Mouse (Mus musculus): ENCODE results near the gene Dpp7. TPM values are rescaled to one million over a fixed set of nuclear protein-coding genes. Genes with fewer than 3 reads are reported as not detected.

Gene Dpp7
- total and polyA plus RNA-seq, 3 experiments: 16.2 to 21.0 (median 20.9) TPM

DNA sequence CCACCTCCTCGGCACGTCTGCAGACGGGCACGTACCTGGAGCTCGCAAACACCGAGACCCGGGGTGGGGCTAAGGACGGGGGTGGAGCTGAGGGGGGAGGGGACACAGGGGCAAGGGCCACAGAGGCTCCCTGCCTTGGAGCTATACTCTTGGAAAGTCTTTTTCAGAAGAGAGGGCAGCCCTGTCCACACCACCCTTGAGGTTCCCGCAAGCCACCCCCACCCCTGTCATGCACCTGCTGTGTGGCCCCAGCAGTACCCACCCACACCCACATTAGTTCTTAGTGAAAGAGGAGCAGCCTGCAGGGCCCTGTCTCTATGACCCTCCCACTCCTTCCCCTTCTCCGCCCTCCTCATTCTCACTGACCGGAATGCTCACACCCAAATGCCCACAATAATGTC is 44.7 kb downstream of the Dpp7 start:
- no peak overlapping the region for H3K4me3 ChIP-seq (replicated peaks in 1 of 3; ENCODE audit: low read depth in 2 of 3, low read length in 2 of 3, poor library complexity in 1 of 3)
- H3K9me3 ChIP-seq (replicated peaks; ENCODE audit: low read length): no peaks in the 10 kb centered on the region
- no peaks in the 10 kb centered on the region for H3K36me3 ChIP-seq (replicated peaks in 1 of 2; ENCODE audit: control insufficient read depth in 1 of 2, insufficient read depth in 1 of 2, low read length in 1 of 2)
- H3K27ac ChIP-seq (ENCODE audit: insufficient read depth, low read depth): no peak overlapping the region
- H3K4me1 ChIP-seq (ENCODE audit: control insufficient read depth in 1 of 2, insufficient read depth in 2 of 2): peaks cover 0 to 5% of the 10 kb centered on the region in 2 experiments; a peak in 1 of 4 replicates
- dilution Hi-C loops (cut with MboI; ENCODE audit: extremely low pct_ligation_motif_present, extremely low pct_unique_long_range_greater_than_20kb, low sequenced_read_pairs) (no loop called here), in situ Hi-C loops (cut with MboI; ENCODE audit: low pct_ligation_motif_present, low pct_unique_long_range_greater_than_20kb, low sequenced_read_pairs) (no loop called here)
- H3K27me3 ChIP-seq (replicated peaks): peaks cover 93% of the 10 kb centered on the region
- DNase-seq (ENCODE audit: extremely low read depth): no peak
- H3K9ac ChIP-seq (ENCODE audit: insufficient read depth, low read depth): no peak overlapping the region
- TF ChIP-seq MYC (IDR thresholded peaks at IDR 0.05; ENCODE audit: low read depth, low read length): no peak
- no peaks in the 10 kb centered on the region for H3K79me2 ChIP-seq (replicated peaks; ENCODE audit: control insufficient read depth, extremely low read depth, insufficient read depth, poor library complexity, severe bottlenecking)
- H3K4me2 ChIP-seq (ENCODE audit: insufficient read depth, low read depth, poor library complexity, severe bottlenecking): peak overlapping the region; percentile 54

DNA sequence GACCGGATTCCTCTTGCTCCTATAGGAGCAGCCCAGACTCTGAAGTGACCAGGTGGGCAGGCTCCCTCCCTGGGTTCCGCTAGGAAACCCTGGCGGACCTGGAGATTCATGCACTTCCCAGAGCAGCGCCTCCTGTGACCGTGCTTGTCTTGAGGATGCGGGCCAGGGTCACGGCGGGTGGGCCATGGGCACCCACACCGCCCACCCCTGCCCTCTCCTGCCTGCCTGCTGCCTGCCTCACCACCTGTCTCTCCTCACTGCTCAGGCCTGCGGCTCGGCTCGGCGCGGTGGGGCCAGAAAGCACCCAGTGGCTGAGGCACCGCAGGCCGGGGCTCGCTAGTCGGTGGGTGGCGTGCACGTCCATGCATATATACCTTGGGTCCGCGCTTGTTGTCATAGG is 45.2 kb downstream of the Dpp7 start:
- dilution Hi-C loops (cut with MboI; ENCODE audit: extremely low pct_ligation_motif_present, extremely low pct_unique_long_range_greater_than_20kb, low sequenced_read_pairs) (no loop called here), in situ Hi-C loops (cut with MboI; ENCODE audit: low pct_ligation_motif_present, low pct_unique_long_range_greater_than_20kb, low sequenced_read_pairs) (no loop called here)
- no peak for DNase-seq (ENCODE audit: extremely low read depth)
- peaks cover 93% of the 10 kb centered on the region for H3K27me3 ChIP-seq (replicated peaks)
- H3K9me3 ChIP-seq (replicated peaks; ENCODE audit: low read length): no peaks in the 10 kb centered on the region
- no peak overlapping the region for H3K27ac ChIP-seq (ENCODE audit: insufficient read depth, low read depth)
- H3K9ac ChIP-seq (ENCODE audit: insufficient read depth, low read depth): no peak overlapping the region
- H3K4me2 ChIP-seq (ENCODE audit: insufficient read depth, low read depth, poor library complexity, severe bottlenecking): peak overlapping the region; percentile 54
- H3K79me2 ChIP-seq (replicated peaks; ENCODE audit: control insufficient read depth, extremely low read depth, insufficient read depth, poor library complexity, severe bottlenecking): no peaks in the 10 kb centered on the region
- no peak for TF ChIP-seq JUN (IDR thresholded peaks at IDR 0.05; ENCODE audit: insufficient read depth, low read depth, low read length)
- H3K4me3 ChIP-seq (replicated peaks in 1 of 3; ENCODE audit: low read depth in 2 of 3, low read length in 2 of 3, poor library complexity in 1 of 3): no peak overlapping the region
- H3K4me1 ChIP-seq (ENCODE audit: control insufficient read depth in 1 of 2, insufficient read depth in 2 of 2): peaks cover 0 to 5% of the 10 kb centered on the region in 2 experiments; a peak in 1 of 4 replicates
- H3K36me3 ChIP-seq (replicated peaks in 1 of 2; ENCODE audit: control insufficient read depth in 1 of 2, insufficient read depth in 1 of 2, low read length in 1 of 2): no peaks in the 10 kb centered on the region

DNA sequence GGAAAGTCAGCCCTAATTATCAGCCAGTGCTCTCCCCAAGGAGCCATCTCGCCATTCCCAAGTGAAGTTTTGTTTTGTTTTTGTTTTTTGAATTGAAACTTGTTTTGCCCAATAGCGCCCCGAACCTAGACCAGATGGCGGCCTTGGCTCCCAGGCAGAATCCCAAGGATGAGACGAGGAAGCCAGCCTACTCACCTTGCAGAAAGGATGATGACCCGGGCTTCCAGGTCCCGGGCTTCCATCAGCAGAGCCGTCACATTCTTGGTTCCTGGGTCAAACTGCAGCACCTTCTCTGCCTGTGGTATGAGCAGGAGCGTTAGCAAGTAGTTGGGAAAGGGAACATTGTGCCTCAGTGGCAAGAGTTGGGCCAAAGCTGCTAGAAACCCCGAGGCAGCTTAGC is 46.0 kb downstream of the Dpp7 start:
- Histone ChIP-seq H3K36me3 (replicated peaks in 1 of 2; ENCODE audit: control insufficient read depth in 1 of 2, insufficient read depth in 1 of 2, low read length in 1 of 2) (no peaks in the 10 kb centered on the region), H3K79me2 (replicated peaks; ENCODE audit: control insufficient read depth, extremely low read depth, insufficient read depth, poor library complexity, severe bottlenecking) (no peaks in the 10 kb centered on the region), H3K9ac (ENCODE audit: insufficient read depth, low read depth) (no peak overlapping the region), H3K4me3 (replicated peaks in 1 of 3; ENCODE audit: low read depth in 2 of 3, low read length in 2 of 3, poor library complexity in 1 of 3) (no peak overlapping the region), H3K4me1 (ENCODE audit: control insufficient read depth in 1 of 2, insufficient read depth in 2 of 2) (peaks cover 2 to 5% of the 10 kb centered on the region in 2 experiments; a peak in 2 of 4 replicates), H3K27ac (ENCODE audit: insufficient read depth, low read depth) (no peak overlapping the region), H3K27me3 (replicated peaks) (peaks cover 93% of the 10 kb centered on the region), H3K9me3 (replicated peaks; ENCODE audit: low read length) (no peaks in the 10 kb centered on the region), H3K4me2 (ENCODE audit: insufficient read depth, low read depth, poor library complexity, severe bottlenecking) (no peak overlapping the region)
- dilution Hi-C loops (cut with MboI; ENCODE audit: extremely low pct_ligation_motif_present, extremely low pct_unique_long_range_greater_than_20kb, low sequenced_read_pairs) (no loop called here), in situ Hi-C loops (cut with MboI; ENCODE audit: low pct_ligation_motif_present, low pct_unique_long_range_greater_than_20kb, low sequenced_read_pairs) (no loop called here)
- TF ChIP-seq MYC (IDR thresholded peaks at IDR 0.05; ENCODE audit: low read depth, low read length) (no peak), JUN (IDR thresholded peaks at IDR 0.05; ENCODE audit: insufficient read depth, low read depth, low read length) (no peak), ELF1 (IDR thresholded peaks at IDR 0.05; ENCODE audit: low read depth, low read length) (no peak), SMC3 (IDR thresholded peaks at IDR 0.05; ENCODE audit: low read depth, low read length) (no peak), KAT2A (IDR thresholded peaks at IDR 0.05; ENCODE audit: insufficient replicate concordance, low read length) (no peak), MXI1 (IDR thresholded peaks at IDR 0.05; ENCODE audit: low read depth, low read length) (no peak), POLR2AphosphoS2 (IDR thresholded peaks at IDR 0.05; ENCODE audit: low read depth, low read length) (no peak), USF2 (conservative IDR thresholded peaks at IDR 0.05; ENCODE audit: low read depth, low read length) (no peak), USF1 (IDR thresholded peaks at IDR 0.05; ENCODE audit: low read depth, low read length) (no peak), ZC3H11A (IDR thresholded peaks at IDR 0.05; ENCODE audit: low read depth, low read length) (no peak), MAX (IDR thresholded peaks at IDR 0.05; ENCODE audit: low read length) (no peak), ZMIZ1 (IDR thresholded peaks at IDR 0.05; ENCODE audit: low read depth, low read length) (no peak)
- no peak for DNase-seq (ENCODE audit: extremely low read depth)

Measured in CH12.LX (cell line).